Mouse (Mus musculus): ENCODE results near the gene Prkce. TPM values are rescaled to one million over a fixed set of nuclear protein-coding genes. Genes with fewer than 3 reads are reported as not detected.
A peak's percentile ranks its signal among the peaks of the same experiment; 100 is the strongest.

Prkce gene
- total and polyA plus RNA-seq, 2 experiments from 2014 or later = 91.3 to 94.3 TPM

- Histone ChIP-seq H3K4me2 (ENCODE audit: low read depth) (no peak overlapping the region), H3K27me3 (ENCODE audit: insufficient read depth, low read length) (no peaks in the 10 kb centered on the region), H3K36me3 (ENCODE audit: insufficient read depth) (no peaks in the 10 kb centered on the region), H3K4me3 (ENCODE audit: low read depth, low read length) (no peak overlapping the region), H3K9ac (no peak overlapping the region), H3K27ac (ENCODE audit: low read depth, low read length) (no peak overlapping the region), H3K9me3 (ENCODE audit: low read length) (no peaks in the 10 kb centered on the region), H3K4me1 (ENCODE audit: insufficient read depth) (no peaks in the 10 kb centered on the region; the same call in 1 of the 2 replicates)
- ATAC-seq (no peak), DNase-seq (no peak)
- TF ChIP-seq CTCF (IDR thresholded peaks at IDR 0.05; ENCODE audit: low read depth) = no peak
- WGBS = 82% methylated on average over 3 of the region's 3 CpGs
Measured at GRCm38 (mm10) chr17:86438278-86438661, 270.7 kb downstream of the Prkce start.

- Histone ChIP-seq H3K27me3 (ENCODE audit: insufficient read depth, low read length) (no peaks in the 10 kb centered on the region), H3K4me1 (ENCODE audit: insufficient read depth) (no peaks in the 10 kb centered on the region; the same call in 1 of the 2 replicates), H3K9ac (no peak overlapping the region), H3K4me3 (ENCODE audit: low read depth, low read length) (no peak overlapping the region), H3K36me3 (ENCODE audit: insufficient read depth) (no peaks in the 10 kb centered on the region), H3K27ac (ENCODE audit: low read depth, low read length) (no peak overlapping the region), H3K4me2 (ENCODE audit: low read depth) (no peak overlapping the region), H3K9me3 (ENCODE audit: low read length) (no peaks in the 10 kb centered on the region)
- 86% methylated on average over 5 of the region's 5 CpGs for WGBS
- DNase-seq = no peak
- no peak for ATAC-seq
- no peak for TF ChIP-seq CTCF (IDR thresholded peaks at IDR 0.05; ENCODE audit: low read depth)
Measured at GRCm38 (mm10) chr17:86438763-86439162, 271.2 kb downstream of the Prkce start.

- H3K27me3 ChIP-seq (ENCODE audit: insufficient read depth, low read length) = no peaks in the 10 kb centered on the region
- H3K9ac ChIP-seq = no peak overlapping the region
- ATAC-seq (no peak), DNase-seq (no peak)
- H3K4me2 ChIP-seq (ENCODE audit: low read depth) = no peak overlapping the region
- WGBS = 91% methylated on average over 7 of the region's 7 CpGs
- no peak overlapping the region for H3K27ac ChIP-seq (ENCODE audit: low read depth, low read length)
- H3K36me3 ChIP-seq (ENCODE audit: insufficient read depth) = no peaks in the 10 kb centered on the region
- no peak for TF ChIP-seq CTCF (IDR thresholded peaks at IDR 0.05; ENCODE audit: low read depth)
- no peaks in the 10 kb centered on the region for H3K9me3 ChIP-seq (ENCODE audit: low read length)
- no peaks in the 10 kb centered on the region; the same call in 1 of the 2 replicates for H3K4me1 ChIP-seq (ENCODE audit: insufficient read depth)
- H3K4me3 ChIP-seq (ENCODE audit: low read depth, low read length) = no peak overlapping the region
Measured at GRCm38 (mm10) chr17:86441098-86441497, 273.5 kb downstream of the Prkce start.

GRCm38 (mm10) chr17:86443886-86444285 lies 276.3 kb downstream of the Prkce start:
- Histone ChIP-seq H3K4me1 (ENCODE audit: insufficient read depth) (no peaks in the 10 kb centered on the region), H3K27me3 (ENCODE audit: insufficient read depth, low read length) (no peaks in the 10 kb centered on the region), H3K4me3 (ENCODE audit: low read depth, low read length) (no peak overlapping the region), H3K4me2 (ENCODE audit: low read depth) (no peak overlapping the region), H3K27ac (ENCODE audit: low read depth, low read length) (no peak overlapping the region), H3K9me3 (ENCODE audit: low read length) (0 out of 2 replicates have a peak, but pooled peaks cover 5% of the 10 kb centered on the region), H3K36me3 (ENCODE audit: insufficient read depth) (no peaks in the 10 kb centered on the region), H3K9ac (no peak overlapping the region)
- ATAC-seq (no peak), DNase-seq (no peak)
- WGBS = 68% methylated on average over 7 of the region's 7 CpGs
- TF ChIP-seq CTCF (IDR thresholded peaks at IDR 0.05; ENCODE audit: low read depth) = no peak

GRCm38 (mm10) chr17:86444578-86445419 lies 277.2 kb downstream of the Prkce start:
- Histone ChIP-seq H3K4me2 (ENCODE audit: low read depth) (no peak overlapping the region; the same call in 1 of the 2 replicates), H3K4me1 (ENCODE audit: insufficient read depth) (no peaks in the 10 kb centered on the region), H3K27ac (ENCODE audit: low read depth, low read length) (no peak overlapping the region), H3K9ac (no peak overlapping the region), H3K36me3 (ENCODE audit: insufficient read depth) (no peaks in the 10 kb centered on the region), H3K27me3 (ENCODE audit: insufficient read depth, low read length) (no peaks in the 10 kb centered on the region), H3K4me3 (ENCODE audit: low read depth, low read length) (no peak overlapping the region), H3K9me3 (ENCODE audit: low read length) (0 out of 2 replicates have a peak, but pooled peaks cover 5% of the 10 kb centered on the region)
- DNase-seq = peak; percentile 95
- peak; percentile 92 for ATAC-seq
- WGBS = 29% methylated on average over 15 of the region's 15 CpGs
- peak; percentile 96 for TF ChIP-seq CTCF (IDR thresholded peaks at IDR 0.05; ENCODE audit: low read depth)

GRCm38 (mm10) chr17:86445420-86445720 lies 277.8 kb downstream of the Prkce start:
- Histone ChIP-seq H3K4me3 (ENCODE audit: low read depth, low read length) (no peak overlapping the region), H3K27ac (ENCODE audit: low read depth, low read length) (no peak overlapping the region), H3K9ac (no peak overlapping the region), H3K27me3 (ENCODE audit: insufficient read depth, low read length) (no peaks in the 10 kb centered on the region), H3K4me1 (ENCODE audit: insufficient read depth) (no peaks in the 10 kb centered on the region), H3K9me3 (ENCODE audit: low read length) (0 out of 2 replicates have a peak, but pooled peaks cover 5% of the 10 kb centered on the region), H3K4me2 (ENCODE audit: low read depth) (no peak overlapping the region), H3K36me3 (ENCODE audit: insufficient read depth) (no peaks in the 10 kb centered on the region)
- WGBS = 84% methylated on average over 3 of the region's 3 CpGs
- no peak for ATAC-seq
- DNase-seq = no peak
- no peak for TF ChIP-seq CTCF (IDR thresholded peaks at IDR 0.05; ENCODE audit: low read depth)

- Histone ChIP-seq H3K9me3 (ENCODE audit: low read length) (0 out of 2 replicates have a peak, but pooled peaks cover 5% of the 10 kb centered on the region), H3K4me1 (ENCODE audit: insufficient read depth) (no peaks in the 10 kb centered on the region), H3K36me3 (ENCODE audit: insufficient read depth) (no peaks in the 10 kb centered on the region), H3K27me3 (ENCODE audit: insufficient read depth, low read length) (no peaks in the 10 kb centered on the region), H3K9ac (no peak overlapping the region), H3K27ac (ENCODE audit: low read depth, low read length) (no peak overlapping the region), H3K4me3 (ENCODE audit: low read depth, low read length) (no peak overlapping the region), H3K4me2 (ENCODE audit: low read depth) (no peak overlapping the region)
- no peak for TF ChIP-seq CTCF (IDR thresholded peaks at IDR 0.05; ENCODE audit: low read depth)
- no peak for DNase-seq
- WGBS = 89% methylated on average over 5 of the region's 5 CpGs
- no peak for ATAC-seq
Measured at GRCm38 (mm10) chr17:86445900-86446299, 278.3 kb downstream of the Prkce start.

Measured in forebrain, postnatal 0 days (tissue).